In genomic region chr5:72909363-72909762, GRCm38 (mm10) we compare ENCODE assay signal across 22 mouse cellular contexts.
"Had no signal": no experiment of that assay in that cellular context is flagged by ENCODE, and none has a peak within 500 bp of the region (broad histone marks: within the 10 kb centered on the region; RNA-seq: fewer than 3 reads in every experiment).

No protein-coding gene starts in this region.

- H3K9ac ChIP-seq: lung, embryonic 15.5 days; midbrain, embryonic 12.5 days; neural tube, embryonic 13.5 days; neural tube, embryonic 15.5 days had no signal

- H3K36me3 ChIP-seq: lung, embryonic 15.5 days; midbrain, embryonic 10.5 days; midbrain, embryonic 12.5 days; neural tube, embryonic 13.5 days; neural tube, embryonic 15.5 days had no signal

- DNase-seq: lung, adult 2 months; lung, postnatal 14 days; lung, postnatal 36 days; midbrain, embryonic 14.5 days; retina, postnatal 1 day; right cerebral cortex, adult 18-20 months; right cerebral cortex, postnatal 25 days; right cerebral cortex, postnatal 4 days; spleen, adult 18-20 months; thymus, adult 2 months; thymus, postnatal 25 days; thymus, postnatal 4 days had no signal

- H3K27me3 ChIP-seq: lung, embryonic 15.5 days; megakaryocyte, embryonic 14.5 days; midbrain, embryonic 12.5 days; neural tube, embryonic 13.5 days; neural tube, embryonic 15.5 days had no signal

- H3K9me3 ChIP-seq: lung, embryonic 15.5 days; megakaryocyte, embryonic 14.5 days; midbrain, embryonic 10.5 days; midbrain, embryonic 12.5 days; neural tube, embryonic 13.5 days; neural tube, embryonic 15.5 days had no signal

- H3K4me2 ChIP-seq: lung, embryonic 15.5 days; midbrain, embryonic 12.5 days; neural tube, embryonic 13.5 days; neural tube, embryonic 15.5 days had no signal

- H3K4me3 ChIP-seq: lung, embryonic 15.5 days; midbrain, embryonic 10.5 days; midbrain, embryonic 12.5 days; myocyte; neural tube, embryonic 13.5 days; neural tube, embryonic 15.5 days had no signal

- ATAC-seq: lung, postnatal 0 days; midbrain, embryonic 16.5 days had no signal

- H3K27ac ChIP-seq: lung, embryonic 15.5 days; macrophage; midbrain, embryonic 10.5 days; midbrain, embryonic 12.5 days; neural tube, embryonic 13.5 days; neural tube, embryonic 15.5 days had no signal
